Mouse (Mus musculus) naive thymus-derived CD4-positive, alpha-beta T cell, adult 5 months (primary cell): ENCODE data around the gene Hsf3. TPM values are rescaled to one million over a fixed set of nuclear protein-coding genes. Genes with fewer than 3 reads are reported as not detected.

Experiments used
- polyA plus RNA-seq: library from polyadenylated mRNA; unstranded; fragments of 100-300 nt; shearing (Covaris generic); gene quantifications from one replicate; pipeline ENCODE4 v1.2.1, GENCODE M21; 2017

Hsf3 gene
- not detected for polyA plus RNA-seq

GRCm38 (mm10) chrX:96456201-96456963 lies at the start of gene Hsf3:
Gene Hsf3, minus strand, starts transcription at chrX:96456294.

GRCm38 (mm10) chrX:96455149-96455548 lies 945 bp downstream of the Hsf3 start, which contains the start of gene Heph:
Gene Heph, plus strand, starts transcription at chrX:96455359.

DNA sequence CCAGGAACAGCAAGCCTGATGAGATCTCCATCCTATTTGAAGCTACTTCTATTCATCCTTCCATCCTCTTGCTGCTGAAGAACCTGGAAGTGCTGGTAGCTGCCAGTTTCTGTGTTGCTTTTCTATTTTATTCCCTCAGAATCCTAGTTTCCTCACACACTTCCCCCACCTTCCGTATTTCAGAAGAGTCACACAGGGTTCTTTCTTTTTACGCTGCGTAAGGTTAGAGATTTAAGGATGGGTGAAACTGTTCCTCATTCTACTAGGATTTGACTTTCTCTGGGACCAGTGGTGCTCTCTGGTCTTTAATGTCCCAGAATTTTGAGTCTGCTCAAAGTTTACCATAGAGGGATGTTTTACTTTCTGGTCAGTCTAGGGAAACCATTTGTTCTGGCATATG lies 162.8 kb downstream of the Hsf3 start, which contains the start of gene Vsig4:
Gene Vsig4 (minus strand): TSS at position 101 of the 400 bp plus-strand sequence.

Other genes starting within 250 kb of the Hsf3 start
- not detected for gene Vsig4, start 162.9 kb downstream of the Hsf3 start, polyA plus RNA-seq
- not detected for gene Heph, start 935 bp downstream of the Hsf3 start, polyA plus RNA-seq